Mouse (Mus musculus) forebrain, embryonic 11.5 days (tissue): ENCODE measurements around the gene Commd1. TPM values are rescaled to one million over a fixed set of nuclear protein-coding genes. Genes with fewer than 3 reads are reported as not detected.

Source experiments
- ATAC-seq: fragments of 200-750 bp; cut with Nextera tagmentation; replicated peaks from 2 replicates; pipeline ENCODE4 v1.8.0; 2017; ENCODE audit warnings: moderate TSS enrichment; ENCODE audit not compliant: low FRiP score
- DNase-seq: peaks from one replicate; pipeline ENCODE4 v3.0.0-alpha.2; 2017; ENCODE audit warnings: low spot score
- H3K27ac ChIP-seq: fragments of 300-500 bp; sonication (generic); 2 replicates; pipeline ENCODE4 v1.5.1; 2014; ENCODE audit warnings: low read depth, low read length
- H3K27me3 ChIP-seq: fragments of 300-500 bp; sonication (generic); 2 replicates; pipeline ENCODE4 v1.6.1; 2014; ENCODE audit warnings: mild to moderate bottlenecking, low read length, mixed read lengths; ENCODE audit not compliant: control insufficient read depth, insufficient read depth
- H3K36me3 ChIP-seq: fragments of 300-500 bp; sonication (generic); 2 replicates; pipeline ENCODE4 v1.6.1; 2014; ENCODE audit warnings: mild to moderate bottlenecking, low read length, moderate library complexity, mixed read lengths; ENCODE audit not compliant: control insufficient read depth, insufficient read depth
- H3K4me1 ChIP-seq: fragments of 300-500 bp; sonication (generic); replicated peaks from 2 replicates; pipeline ENCODE4 v1.6.1; 2014; ENCODE audit warnings: low read length, mixed read lengths; ENCODE audit not compliant: control insufficient read depth, insufficient read depth
- H3K4me2 ChIP-seq: fragments of 300-500 bp; sonication (generic); 2 replicates; pipeline ENCODE4 v1.6.1; 2014; ENCODE audit warnings: low read depth, mild to moderate bottlenecking, low read length, moderate library complexity, mixed read lengths; ENCODE audit not compliant: severe bottlenecking
- H3K4me3 ChIP-seq: fragments of 300-500 bp; sonication (generic); 2 replicates; pipeline ENCODE4 v1.5.1; 2014; ENCODE audit warnings: low read depth, low read length
- H3K9ac ChIP-seq: fragments of 300-500 bp; sonication (generic); 2 replicates; pipeline ENCODE4 v1.6.1; 2014; ENCODE audit warnings: low read length
- H3K9me3 ChIP-seq: fragments of 300-500 bp; sonication (generic); 2 replicates; pipeline ENCODE4 v1.6.1; 2016; ENCODE audit warnings: low read length, mixed read lengths; ENCODE audit not compliant: control insufficient read depth
- WGBS: fragments of 180-500 bp; shearing (Covaris S2); extraction: QIAGEN DNeasy Blood & Tissue Kit; methylation state at CpG from one replicate; pipeline ENCODE4 v1.1.7; 2014; 5-methylcytosine and 5-hydroxymethylcytosine counted together
- polyA plus RNA-seq: library from polyadenylated mRNA; unstranded; fragments of >200 nt; fragmentation: Nextera tagmentation; extraction: Ambion mirVana; gene quantifications from 2 replicates; pipeline ENCODE4 v1.2.1, GENCODE M21; 2014

Gene Commd1
- polyA plus RNA-seq, 1 experiment from 2014 or later: 399 TPM

DNA sequence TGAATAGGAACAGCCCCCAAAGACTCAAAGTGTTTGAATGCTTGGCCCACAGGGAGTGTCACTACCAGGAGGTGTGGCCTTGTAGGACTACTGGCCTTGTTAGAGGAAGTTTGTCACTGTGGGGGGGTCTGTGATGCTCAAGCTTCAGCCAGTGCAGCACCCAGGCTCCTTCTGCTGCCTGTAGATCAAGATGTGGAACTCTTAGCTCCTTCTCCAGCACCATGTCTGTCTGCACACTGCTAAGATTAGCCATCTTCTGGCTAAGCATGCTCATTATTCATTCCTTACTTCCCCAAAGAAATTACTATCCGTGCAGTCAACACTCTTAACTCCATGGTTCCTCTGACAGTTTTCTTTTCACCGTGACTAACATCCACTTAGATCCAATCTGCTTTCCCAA is 52.1 kb downstream of the Commd1 start:
- ATAC-seq (no peak), DNase-seq (no peak)
- Histone ChIP-seq H3K9ac (no peak overlapping the region), H3K4me1 (no peaks in the 10 kb centered on the region), H3K4me2 (no peak overlapping the region), H3K36me3 (no peaks in the 10 kb centered on the region), H3K27me3 (no peaks in the 10 kb centered on the region), H3K27ac (no peak overlapping the region), H3K4me3 (no peak overlapping the region), H3K9me3 (no peaks in the 10 kb centered on the region)
- 84% methylated on average over 2 of the region's 2 CpGs for WGBS

GRCm38 (mm10) chr11:22928586-22929169 is 53.5 kb downstream of the Commd1 start:
- Histone ChIP-seq H3K27me3 (no peaks in the 10 kb centered on the region), H3K9ac (no peak overlapping the region), H3K4me3 (no peak overlapping the region), H3K27ac (no peak overlapping the region), H3K9me3 (no peaks in the 10 kb centered on the region), H3K36me3 (no peaks in the 10 kb centered on the region), H3K4me2 (no peak overlapping the region), H3K4me1 (no peaks in the 10 kb centered on the region)
- ATAC-seq (no peak), DNase-seq (no peak)
- WGBS: 92% methylated on average over 8 of the region's 8 CpGs

GRCm38 (mm10) chr11:22923606-22924005 is 58.6 kb downstream of the Commd1 start:
- no peaks in the 10 kb centered on the region for H3K27me3 ChIP-seq
- H3K4me3 ChIP-seq: no peak overlapping the region
- no peaks in the 10 kb centered on the region for H3K4me1 ChIP-seq
- WGBS: 62% methylated on average over 2 of the region's 2 CpGs
- no peak overlapping the region for H3K4me2 ChIP-seq
- no peaks in the 10 kb centered on the region for H3K36me3 ChIP-seq
- ATAC-seq: no peak
- H3K9ac ChIP-seq: no peak overlapping the region
- H3K27ac ChIP-seq: no peak overlapping the region
- no peaks in the 10 kb centered on the region for H3K9me3 ChIP-seq
- no peak for DNase-seq

DNA sequence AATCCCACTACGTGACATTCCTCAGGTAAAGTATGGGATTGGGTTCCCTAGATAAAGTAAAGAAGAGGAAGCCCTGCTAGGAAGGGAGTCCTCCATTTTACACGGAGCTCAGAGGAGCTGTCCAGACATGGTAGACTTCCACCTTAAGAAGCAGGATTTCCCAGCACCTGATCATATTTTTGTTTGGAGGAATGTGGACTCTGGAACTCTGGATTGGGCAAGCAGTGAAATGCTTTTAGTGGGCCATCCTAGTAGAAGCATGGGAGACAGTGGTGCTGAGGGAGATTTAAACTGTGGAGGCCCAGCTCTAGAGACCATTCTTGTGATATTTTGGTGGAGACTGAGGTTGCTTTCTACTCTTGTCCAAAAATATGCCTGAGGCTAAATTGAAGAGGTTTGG is 59.6 kb downstream of the Commd1 start:
- Histone ChIP-seq H3K4me2 (no peak overlapping the region), H3K4me1 (no peaks in the 10 kb centered on the region), H3K27ac (no peak overlapping the region), H3K36me3 (no peaks in the 10 kb centered on the region), H3K4me3 (no peak overlapping the region), H3K9ac (no peak overlapping the region), H3K9me3 (no peaks in the 10 kb centered on the region), H3K27me3 (no peaks in the 10 kb centered on the region)
- ATAC-seq (no peak), DNase-seq (no peak)
- 81% methylated on average over 2 of the region's 2 CpGs for WGBS

- 89% methylated on average over 2 of the region's 2 CpGs for WGBS
- H3K36me3 ChIP-seq: no peaks in the 10 kb centered on the region
- H3K4me1 ChIP-seq: no peaks in the 10 kb centered on the region
- H3K4me2 ChIP-seq: no peak overlapping the region
- no peak for DNase-seq
- no peaks in the 10 kb centered on the region for H3K27me3 ChIP-seq
- no peak overlapping the region for H3K27ac ChIP-seq
- H3K9me3 ChIP-seq: no peaks in the 10 kb centered on the region
- no peak overlapping the region for H3K4me3 ChIP-seq
- no peak overlapping the region for H3K9ac ChIP-seq
- no peak for ATAC-seq
Measured at GRCm38 (mm10) chr11:22919336-22919735, 62.8 kb downstream of the Commd1 start.

DNA sequence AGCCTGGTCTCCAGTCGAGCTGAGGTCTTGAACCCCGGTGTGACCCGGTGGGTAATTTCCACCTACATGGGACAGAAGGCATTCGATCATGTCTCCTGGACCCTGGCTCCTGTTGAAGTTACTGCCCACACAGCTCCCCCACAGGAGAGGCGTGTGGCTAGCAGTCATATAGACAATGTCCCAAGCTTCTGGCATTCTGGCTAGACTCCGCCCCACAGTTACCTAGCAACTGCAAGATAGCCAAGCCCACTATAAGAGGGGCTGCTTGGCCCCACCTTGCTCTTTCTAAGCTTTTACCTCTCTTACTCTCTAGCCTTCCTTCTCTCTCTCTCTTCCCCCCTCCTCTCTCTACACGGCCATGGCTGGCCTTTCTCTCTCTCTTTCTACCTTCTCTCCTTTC is 64.4 kb downstream of the Commd1 start:
- no peaks in the 10 kb centered on the region for H3K27me3 ChIP-seq
- H3K27ac ChIP-seq: no peak overlapping the region
- no peaks in the 10 kb centered on the region for H3K36me3 ChIP-seq
- DNase-seq (no peak), ATAC-seq (no peak)
- no peak overlapping the region for H3K4me2 ChIP-seq
- no peak overlapping the region for H3K9ac ChIP-seq
- no peaks in the 10 kb centered on the region for H3K4me1 ChIP-seq
- no peak overlapping the region for H3K4me3 ChIP-seq
- no peaks in the 10 kb centered on the region for H3K9me3 ChIP-seq
- 83% methylated on average over 7 of the region's 7 CpGs for WGBS

GRCm38 (mm10) chr11:22913744-22914143 is 68.4 kb downstream of the Commd1 start:
- H3K27ac ChIP-seq: no peak overlapping the region
- no peaks in the 10 kb centered on the region for H3K27me3 ChIP-seq
- no peak overlapping the region for H3K4me2 ChIP-seq
- WGBS: 84% methylated on average over 4 of the region's 4 CpGs
- no peak overlapping the region for H3K4me3 ChIP-seq
- H3K4me1 ChIP-seq: no peaks in the 10 kb centered on the region
- H3K9me3 ChIP-seq: no peaks in the 10 kb centered on the region
- no peak for DNase-seq
- H3K9ac ChIP-seq: no peak overlapping the region
- no peaks in the 10 kb centered on the region for H3K36me3 ChIP-seq
- no peak for ATAC-seq

DNA sequence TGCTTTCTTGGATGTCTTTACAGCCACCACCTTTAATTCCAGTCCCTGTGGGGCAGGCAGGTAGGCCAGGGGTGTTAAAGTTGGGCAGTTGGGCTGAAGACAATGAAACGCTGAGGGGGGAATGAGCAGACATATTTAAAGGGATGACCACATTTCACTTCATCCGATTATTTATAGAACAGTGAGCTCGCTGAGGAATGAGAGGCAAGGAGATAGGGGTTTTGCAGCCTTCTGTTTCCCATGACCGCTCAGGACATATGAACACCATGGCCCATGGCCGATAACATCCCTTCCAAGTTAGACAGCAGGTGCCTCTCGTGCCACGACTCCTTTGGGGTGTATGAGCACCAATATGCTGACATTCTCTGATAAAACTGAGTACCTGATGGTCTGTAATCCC is 70.4 kb downstream of the Commd1 start:
- WGBS: 94% methylated on average over 7 of the region's 7 CpGs
- Histone ChIP-seq H3K27me3 (no peaks in the 10 kb centered on the region), H3K36me3 (no peaks in the 10 kb centered on the region), H3K4me3 (no peak overlapping the region), H3K9ac (no peak overlapping the region), H3K27ac (no peak overlapping the region), H3K4me1 (no peaks in the 10 kb centered on the region), H3K9me3 (no peaks in the 10 kb centered on the region), H3K4me2 (no peak overlapping the region)
- no peak for ATAC-seq
- no peak for DNase-seq

GRCm38 (mm10) chr11:22906453-22906865 is 75.7 kb downstream of the Commd1 start:
- DNase-seq (no peak), ATAC-seq (no peak)
- Histone ChIP-seq H3K27me3 (no peaks in the 10 kb centered on the region), H3K9ac (no peak overlapping the region), H3K36me3 (no peaks in the 10 kb centered on the region), H3K4me3 (no peak overlapping the region), H3K9me3 (no peaks in the 10 kb centered on the region), H3K4me2 (no peak overlapping the region), H3K4me1 (no peaks in the 10 kb centered on the region), H3K27ac (no peak overlapping the region)
